Mouse (Mus musculus) lung, postnatal 0 days (tissue): ENCODE measurements at regions not wholly inside any gene's neighbourhood (a gene's known extent, or its start where the extent isn't known, plus 50 kb on each side); places are given as distances from the start of the nearest gene placed in this dataset.

ENCODE experiments used
- CTCF ChIP-seq: IDR thresholded peaks from 2 replicates; pipeline ENCODE4 v1.5.1; 2016; ENCODE audit warnings: antibody characterized with exemption, mild to moderate bottlenecking
- EP300 ChIP-seq: IDR thresholded peaks from 2 replicates; pipeline ENCODE4 v1.6.1; 2016; ENCODE audit warnings: antibody characterized with exemption, mild to moderate bottlenecking, control low read depth

- no peak for TF ChIP-seq CTCF
- no peak for TF ChIP-seq EP300
Measured at GRCm38 (mm10) chr14:24065231-24065767, 51.0 kb upstream of the Kcnma1 start.
